Mouse (Mus musculus) myocyte (in vitro differentiated cells): ENCODE measurements at regions not wholly inside any gene's neighbourhood (a gene's known extent, or its start where the extent isn't known, plus 50 kb on each side); places are given as distances from the start of the nearest gene placed in this dataset.

ENCODE experiments used
- CEBPB ChIP-seq: IDR thresholded peaks from 2 replicates; pipeline ENCODE4 v1.6.1; 2011; ENCODE audit warnings: mild to moderate bottlenecking, moderate library complexity; ENCODE audit not compliant: poor library complexity, insufficient read depth, severe bottlenecking
- E2F4 ChIP-seq: IDR thresholded peaks from one replicate; pipeline ENCODE4 v1.6.1; 2011; ENCODE audit warnings: mild to moderate bottlenecking, control low read depth, moderate library complexity; ENCODE audit not compliant: insufficient read depth
- MAX ChIP-seq: IDR thresholded peaks from one replicate; pipeline ENCODE4 v1.6.1; 2011; ENCODE audit warnings: low read depth, mild to moderate bottlenecking, control low read depth
- MYOD1 ChIP-seq, 3 experiments: IDR thresholded peaks; one replicate each; pipeline ENCODE4 v1.6.1; 2011; ENCODE audit warnings: control low read depth in 2 of 3, low read depth in 2 of 3, mild to moderate bottlenecking in 2 of 3, moderate library complexity in 1 of 3; ENCODE audit not compliant: insufficient read length in 2 of 3, control insufficient read depth in 1 of 3
- MYOG ChIP-seq, 3 experiments: IDR thresholded peaks; one replicate each; pipeline ENCODE4 v1.6.1; 2011; ENCODE audit warnings: control low read depth in 2 of 3, low read depth in 2 of 3, mild to moderate bottlenecking in 2 of 3; ENCODE audit not compliant: insufficient read length in 2 of 3, control insufficient read depth in 1 of 3, insufficient read depth in 1 of 3
- POLR2A ChIP-seq: IDR thresholded peaks from one replicate; pipeline ENCODE4 v1.6.1; 2011; ENCODE audit warnings: low read depth, mild to moderate bottlenecking, control low read depth, moderate library complexity; ENCODE audit not compliant: insufficient read length
- POLR2AphosphoS2 ChIP-seq: IDR thresholded peaks from one replicate; pipeline ENCODE4 v1.6.1; 2011; ENCODE audit warnings: low read depth, control low read depth; ENCODE audit not compliant: insufficient read length
- REST ChIP-seq: IDR thresholded peaks from one replicate; pipeline ENCODE4 v1.6.1; 2011; ENCODE audit warnings: mild to moderate bottlenecking, control low read depth, moderate library complexity; ENCODE audit not compliant: insufficient read depth, insufficient read length
- USF1 ChIP-seq: IDR thresholded peaks from one replicate; pipeline ENCODE4 v1.6.1; 2011; ENCODE audit warnings: low read depth, mild to moderate bottlenecking, control low read depth, moderate library complexity

GRCm38 (mm10) chr10:99531992-99532391, 227.5 kb downstream of the Csl start:
- TF ChIP-seq E2F4 (no peak), MAX (no peak), POLR2A (no peak), MYOD1 (IDR thresholded peaks at IDR 0.05; ENCODE audit: control insufficient read depth in 1 of 3, insufficient read length in 2 of 3, low read depth in 2 of 3) (no peak), MYOG (IDR thresholded peaks at IDR 0.05; ENCODE audit: control insufficient read depth in 1 of 3, insufficient read depth in 1 of 3, insufficient read length in 2 of 3, low read depth in 2 of 3) (no peak), REST (no peak), POLR2AphosphoS2 (no peak), CEBPB (no peak), USF1 (no peak)
